In the genomic region with DNA sequence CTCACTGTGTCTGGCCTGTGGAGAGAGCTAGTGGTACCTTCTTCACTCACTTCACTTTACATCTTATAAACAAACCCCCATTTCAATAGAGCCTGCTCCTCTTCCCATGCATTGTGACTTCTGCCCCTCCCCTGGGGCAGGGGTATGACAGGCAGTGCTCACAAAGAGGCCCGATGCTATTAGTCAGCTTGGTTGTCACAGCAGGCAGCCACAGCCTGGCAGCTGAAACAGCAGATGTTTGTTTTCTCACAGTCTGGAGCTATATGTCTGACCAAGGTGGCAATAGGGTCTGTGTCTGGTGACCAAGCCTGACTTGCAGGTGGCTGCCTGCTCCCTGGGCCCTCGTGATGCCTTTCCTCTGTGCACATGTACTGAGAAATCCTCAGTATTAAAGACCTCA, we compare ENCODE assay signal across 13 mouse cellular contexts.
A peak's percentile ranks its signal among the peaks of the same experiment; 100 is the strongest.
DNase-seq lines count a peak whose midpoint lies in the region; ATAC-seq lines count a peak whose summit lies in the region.
"Had no signal": no experiment of that assay in that cellular context is flagged by ENCODE, and none has a peak within 500 bp of the region (broad histone marks: within the 10 kb centered on the region; RNA-seq: fewer than 3 reads in every experiment).

No protein-coding gene starts in this region.

- H3K36me3 ChIP-seq in midbrain, embryonic 10.5 days: no peaks in the 10 kb centered on the region
- no peaks in the 10 kb centered on the region for H3K36me3 ChIP-seq in midbrain, embryonic 16.5 days (ENCODE audit: control insufficient read depth, insufficient read depth, low read length)
- H3K36me3 ChIP-seq in forebrain, embryonic 11.5 days (ENCODE audit: control insufficient read depth, insufficient read depth, low read length): no peaks in the 10 kb centered on the region
- no peaks in the 10 kb centered on the region for H3K36me3 ChIP-seq in limb, embryonic 11.5 days (ENCODE audit: control insufficient read depth, insufficient read depth, low read length)
- H3K36me3 ChIP-seq in stomach, embryonic 15.5 days: no peaks in the 10 kb centered on the region
- H3K36me3 ChIP-seq: heart, embryonic 15.5 days had no signal

- 40% methylated on average over 2 of the region's 2 CpGs for WGBS in midbrain, embryonic 10.5 days
- 18% methylated on average over 2 of the region's 2 CpGs for WGBS in midbrain, embryonic 16.5 days
- 26% methylated on average over 2 of the region's 2 CpGs for WGBS in forebrain, embryonic 11.5 days
- WGBS in limb, embryonic 11.5 days: 23% methylated on average over 2 of the region's 2 CpGs
- 30% methylated on average over 2 of the region's 2 CpGs for WGBS in stomach, embryonic 15.5 days

- DNase-seq in midbrain, embryonic 10.5 days (ENCODE audit: low spot score): peak; percentile 40
- DNase-seq in forebrain, embryonic 11.5 days (ENCODE audit: low spot score): no peak
- DNase-seq in limb, embryonic 11.5 days (ENCODE audit: low spot score): peak; percentile 43
- DNase-seq in ovary, postnatal 10 days (ENCODE audit: low spot score): no peak
- DNase-seq in kidney, postnatal 25 days: no peak
- no peak for DNase-seq in layer of hippocampus, postnatal 14 days (ENCODE audit: low spot score in 2 of 2)
- DNase-seq: adrenal gland, adult 8-10 months; cerebellum, adult 9-10 months; thymus, adult 18-20 months had no signal

- ATAC-seq in midbrain, embryonic 16.5 days: no peak
- ATAC-seq in forebrain, embryonic 11.5 days (replicated peaks; ENCODE audit: low FRiP score): peak; percentile 22; the same call in 1 of the 2 replicates
- no peak for ATAC-seq in limb, embryonic 11.5 days (ENCODE audit: insufficient number of reproducible peaks, low FRiP score, low TSS enrichment, low read depth)
- peak; percentile 30; the same call in 1 of the 2 replicates for ATAC-seq in stomach, embryonic 15.5 days (ENCODE audit: insufficient read depth, low FRiP score, low read depth)

- peak overlapping the region; percentile 61 for H3K27ac ChIP-seq in midbrain, embryonic 10.5 days (replicated peaks)
- H3K27ac ChIP-seq in midbrain, embryonic 16.5 days (ENCODE audit: low read length): no peak overlapping the region
- no peak overlapping the region for H3K27ac ChIP-seq in forebrain, embryonic 11.5 days (ENCODE audit: low read depth, low read length)
- no peak overlapping the region for H3K27ac ChIP-seq in limb, embryonic 11.5 days (replicated peaks; ENCODE audit: low read depth, low read length)
- no peak overlapping the region for H3K27ac ChIP-seq in stomach, embryonic 15.5 days
- H3K27ac ChIP-seq: heart, embryonic 15.5 days had no signal

- no peak overlapping the region for H3K9ac ChIP-seq in midbrain, embryonic 16.5 days (ENCODE audit: low read depth, low read length)
- H3K9ac ChIP-seq in forebrain, embryonic 11.5 days (ENCODE audit: low read length): no peak overlapping the region
- no peak overlapping the region for H3K9ac ChIP-seq in limb, embryonic 11.5 days (ENCODE audit: low read length)
- no peak overlapping the region for H3K9ac ChIP-seq in stomach, embryonic 15.5 days
- H3K9ac ChIP-seq: heart, embryonic 15.5 days had no signal

- H3K4me1 ChIP-seq in midbrain, embryonic 10.5 days: peaks cover 36% of the 10 kb centered on the region
- H3K4me1 ChIP-seq in midbrain, embryonic 16.5 days (ENCODE audit: control insufficient read depth, insufficient read depth, low read length): no peaks in the 10 kb centered on the region
- no peaks in the 10 kb centered on the region for H3K4me1 ChIP-seq in forebrain, embryonic 11.5 days (replicated peaks; ENCODE audit: control insufficient read depth, insufficient read depth, low read length)
- H3K4me1 ChIP-seq in limb, embryonic 11.5 days (ENCODE audit: control insufficient read depth, insufficient read depth, low read length): peaks cover 15% of the 10 kb centered on the region
- H3K4me1 ChIP-seq in stomach, embryonic 15.5 days: peaks cover 13% of the 10 kb centered on the region; the same call in 1 of the 2 replicates
- H3K4me1 ChIP-seq: heart, embryonic 15.5 days had no signal

- H3K4me2 ChIP-seq in midbrain, embryonic 16.5 days (ENCODE audit: low read length): no peak overlapping the region
- no peak overlapping the region for H3K4me2 ChIP-seq in forebrain, embryonic 11.5 days (ENCODE audit: low read depth, low read length, severe bottlenecking)
- H3K4me2 ChIP-seq in limb, embryonic 11.5 days (ENCODE audit: low read depth, severe bottlenecking): no peak overlapping the region
- H3K4me2 ChIP-seq in stomach, embryonic 15.5 days: no peak overlapping the region
- H3K4me2 ChIP-seq: heart, embryonic 15.5 days had no signal

- H3K9me3 ChIP-seq in midbrain, embryonic 10.5 days (replicated peaks): no peaks in the 10 kb centered on the region
- H3K9me3 ChIP-seq in midbrain, embryonic 16.5 days (replicated peaks; ENCODE audit: control insufficient read depth, low read length, poor library complexity, severe bottlenecking): no peaks in the 10 kb centered on the region
- no peaks in the 10 kb centered on the region for H3K9me3 ChIP-seq in forebrain, embryonic 11.5 days (ENCODE audit: control insufficient read depth, low read length)
- H3K9me3 ChIP-seq in limb, embryonic 11.5 days (ENCODE audit: control insufficient read depth, low read length): no peaks in the 10 kb centered on the region
- no peaks in the 10 kb centered on the region for H3K9me3 ChIP-seq in stomach, embryonic 15.5 days
- H3K9me3 ChIP-seq: heart, embryonic 15.5 days; megakaryocyte, embryonic 14.5 days had no signal

- peaks cover 10% of the 10 kb centered on the region; the same call in 1 of the 2 replicates for H3K27me3 ChIP-seq in midbrain, embryonic 10.5 days (ENCODE audit: low read depth, poor library complexity, severe bottlenecking)
- H3K27me3 ChIP-seq in midbrain, embryonic 16.5 days (ENCODE audit: control insufficient read depth, insufficient read depth, low read depth, low read length): no peaks in the 10 kb centered on the region
- H3K27me3 ChIP-seq in forebrain, embryonic 11.5 days (ENCODE audit: control insufficient read depth, insufficient read depth, low read length): no peaks in the 10 kb centered on the region
- no peaks in the 10 kb centered on the region for H3K27me3 ChIP-seq in limb, embryonic 11.5 days (ENCODE audit: control insufficient read depth, insufficient read depth, low read length)
- H3K27me3 ChIP-seq in stomach, embryonic 15.5 days (replicated peaks): no peaks in the 10 kb centered on the region
- H3K27me3 ChIP-seq: heart, embryonic 15.5 days; megakaryocyte, embryonic 14.5 days had no signal

- no peak overlapping the region for H3K4me3 ChIP-seq in midbrain, embryonic 10.5 days
- H3K4me3 ChIP-seq in midbrain, embryonic 16.5 days (ENCODE audit: low read depth, low read length): no peak overlapping the region
- H3K4me3 ChIP-seq in forebrain, embryonic 11.5 days (ENCODE audit: low read depth, low read length): no peak overlapping the region
- no peak overlapping the region for H3K4me3 ChIP-seq in limb, embryonic 11.5 days (ENCODE audit: low read depth, low read length)
- no peak overlapping the region for H3K4me3 ChIP-seq in stomach, embryonic 15.5 days (replicated peaks)
- H3K4me3 ChIP-seq: heart, embryonic 15.5 days; megakaryocyte, embryonic 14.5 days had no signal

Comparison
In these comparisons a context has a peak if more than half of its experiments do, and no peak if none do; other contexts are left out.
1. DNase-seq: peak in midbrain, embryonic 10.5 days (single experiment) and limb, embryonic 11.5 days (single experiment); none in forebrain, embryonic 11.5 days (single experiment), ovary, postnatal 10 days (single experiment), kidney, postnatal 25 days (0 of 2) and layer of hippocampus, postnatal 14 days (0 of 2).
2. ATAC-seq: peak in forebrain, embryonic 11.5 days (single experiment) and stomach, embryonic 15.5 days (single experiment); none in midbrain, embryonic 16.5 days (single experiment) and limb, embryonic 11.5 days (single experiment).